Mouse (Mus musculus) granulocyte monocyte progenitor cell, adult 5-6 weeks (primary cell): ENCODE measurements around the gene Lsp1. TPM values are rescaled to one million over a fixed set of nuclear protein-coding genes. Genes with fewer than 3 reads are reported as not detected.

ENCODE experiments used
- ATAC-seq: replicated peaks from 2 replicates; pipeline ENCODE4 v1.8.0; 2016; ENCODE audit warnings: mild to moderate bottlenecking, moderate TSS enrichment, inconsistent platforms; ENCODE audit not compliant: poor library complexity, severe bottlenecking
- total RNA-seq, 2 experiments: library from RNA; stranded (forward) in 1 of 2; stranded (reverse) in 1 of 2; fragments of 200-712, 200-1000 nt in 1 of 2; fragments of >200 nt in 1 of 2; fragmentation: Nextera tagmentation in 1 of 2; gene quantifications; 2 replicates each; pipeline ENCODE4 v1.2.3; 2014 to 2017

Lsp1 gene
- total RNA-seq, 2 experiments from 2014 or later, result 51.9 to 58.5 TPM

GRCm38 (mm10) chr7:142497775-142498174 lies 37.2 kb downstream of the Lsp1 start:
- peak; percentile 73 for ATAC-seq

GRCm38 (mm10) chr7:142498575-142498974 lies 38.0 kb downstream of the Lsp1 start, which contains the start of gene Tnnt3:
Gene Tnnt3, plus strand, starts transcription at chr7:142498836.
- ATAC-seq, result no peak

GRCm38 (mm10) chr7:142499010-142499721 lies 38.6 kb downstream of the Lsp1 start:
- no peak for ATAC-seq

- ATAC-seq, result no peak
Measured at GRCm38 (mm10) chr7:142500032-142500431, 39.4 kb downstream of the Lsp1 start.

- ATAC-seq, result no peak
Measured at GRCm38 (mm10) chr7:142503206-142503605, 42.6 kb downstream of the Lsp1 start.

- no peak for ATAC-seq
Measured at GRCm38 (mm10) chr7:142505942-142506341, 45.3 kb downstream of the Lsp1 start.

GRCm38 (mm10) chr7:142506501-142506900 lies 45.9 kb downstream of the Lsp1 start:
- ATAC-seq, result no peak

GRCm38 (mm10) chr7:142507453-142507852 lies 46.8 kb downstream of the Lsp1 start:
- no peak for ATAC-seq

- ATAC-seq, result no peak
Measured at GRCm38 (mm10) chr7:142509518-142509917, 48.9 kb downstream of the Lsp1 start.

GRCm38 (mm10) chr7:142510021-142510777 lies 49.6 kb downstream of the Lsp1 start:
- ATAC-seq, result no peak

GRCm38 (mm10) chr7:142514048-142514447 lies 53.4 kb downstream of the Lsp1 start:
- ATAC-seq, result no peak

GRCm38 (mm10) chr7:142516221-142516978 lies 55.8 kb downstream of the Lsp1 start:
- ATAC-seq, result no peak

GRCm38 (mm10) chr7:142517531-142517930 lies 56.9 kb downstream of the Lsp1 start:
- ATAC-seq, result no peak

GRCm38 (mm10) chr7:142520331-142520730 lies 59.7 kb downstream of the Lsp1 start:
- ATAC-seq, result no peak

- ATAC-seq, result peak; percentile 37; the same call in 1 of the 2 replicates
Measured at GRCm38 (mm10) chr7:142522352-142522751, 61.7 kb downstream of the Lsp1 start.

GRCm38 (mm10) chr7:142523200-142523990 lies 62.8 kb downstream of the Lsp1 start:
- no peak for ATAC-seq

GRCm38 (mm10) chr7:142525342-142526178 lies 65.0 kb downstream of the Lsp1 start:
- no peak for ATAC-seq

GRCm38 (mm10) chr7:142529350-142529749 lies 68.7 kb downstream of the Lsp1 start:
- no peak for ATAC-seq

- ATAC-seq, result no peak
Measured at GRCm38 (mm10) chr7:142531973-142532521, 71.4 kb downstream of the Lsp1 start.
